Mouse (Mus musculus) layer of hippocampus, postnatal 10 days (tissue): ENCODE measurements around the gene Ctsq. TPM values are rescaled to one million over a fixed set of nuclear protein-coding genes. Genes with fewer than 3 reads are reported as not detected.
"Not testable (repeated sequence)": the region's sequence is repeated elsewhere in the genome, so short reads cannot be mapped to it uniquely, and the experiment has no call there.

ENCODE experiments used
- DNase-seq, 2 experiments: peaks; one replicate each; pipeline ENCODE4 v3.0.0; 2021; ENCODE audit warnings: low spot score in 2 of 2
- long read RNA-seq: library from polyadenylated mRNA; stranded (forward); transcript quantifications from one replicate; pipeline ENCODE4 v2.0.0, GENCODE M21; 2023
- total RNA-seq, 2 experiments: library from RNA; stranded (reverse); gene quantifications; 2 replicates each; pipeline ENCODE4 v1.2.3; 2021

Gene Ctsq
- not detected for total RNA-seq
- long read RNA-seq = 0 reads

DNA sequence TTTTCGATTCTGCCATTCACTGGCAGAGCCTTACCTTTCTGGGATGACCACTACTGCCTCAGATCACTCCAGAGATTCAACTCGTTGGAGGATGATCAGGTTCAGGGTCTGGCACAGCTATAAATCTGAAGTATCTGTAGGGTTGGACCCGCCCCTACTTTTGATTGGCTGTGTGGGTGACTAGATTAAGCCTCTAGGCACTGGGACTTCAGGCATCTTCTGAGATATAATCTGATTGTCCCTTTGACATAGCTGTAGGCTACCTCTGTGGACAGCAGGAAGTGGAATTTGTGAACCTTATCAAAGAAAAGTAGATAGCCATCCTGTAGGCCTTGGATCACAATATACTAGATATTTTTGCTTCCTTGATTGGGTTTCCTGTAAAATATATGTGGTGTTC, at the start of gene Ctsq:
Ctsq (minus strand) TSS at position 101 of the 400 bp plus-strand sequence.
- DNase-seq = no peak

DNA sequence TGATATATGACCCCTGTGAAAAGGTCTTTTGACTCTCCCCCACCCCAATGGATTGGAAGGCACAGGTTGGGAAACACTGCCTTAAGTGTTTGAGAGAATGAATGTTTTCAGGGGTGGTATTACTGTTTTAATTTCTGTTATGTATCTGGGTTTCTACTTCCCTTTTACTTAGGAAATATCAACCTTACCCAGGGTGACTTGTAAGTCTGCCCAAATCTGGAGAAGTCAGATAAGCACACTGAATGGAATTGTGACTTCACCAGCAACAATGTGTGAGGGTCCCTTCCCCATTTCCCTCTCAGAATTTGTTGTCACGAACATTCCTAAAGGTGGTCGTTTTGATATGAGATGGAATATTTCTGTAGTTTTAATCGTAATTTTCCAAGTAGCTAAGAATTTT, 17.6 kb downstream of the Ctsq start:
- no peak for DNase-seq

DNA sequence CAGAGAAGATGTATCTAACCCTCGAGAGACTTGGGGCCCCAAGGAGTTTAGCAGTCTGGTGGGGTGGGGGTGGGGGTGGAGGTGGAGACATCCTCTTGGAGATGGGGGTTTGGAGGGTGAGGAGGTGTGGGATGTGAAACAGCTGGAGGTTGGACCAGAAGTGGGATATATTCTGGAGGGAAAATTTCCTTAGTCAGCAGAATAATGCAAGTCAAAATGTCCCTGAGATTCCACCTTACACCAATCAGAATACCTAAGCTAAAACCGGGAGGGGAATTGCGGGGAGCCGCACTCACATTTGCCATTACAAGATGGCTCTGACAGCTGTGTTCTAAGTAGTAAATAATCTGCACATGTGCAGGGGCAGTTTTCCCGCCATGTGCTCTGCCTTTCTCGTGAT, 18.6 kb downstream of the Ctsq start:
- no peak for DNase-seq

DNA sequence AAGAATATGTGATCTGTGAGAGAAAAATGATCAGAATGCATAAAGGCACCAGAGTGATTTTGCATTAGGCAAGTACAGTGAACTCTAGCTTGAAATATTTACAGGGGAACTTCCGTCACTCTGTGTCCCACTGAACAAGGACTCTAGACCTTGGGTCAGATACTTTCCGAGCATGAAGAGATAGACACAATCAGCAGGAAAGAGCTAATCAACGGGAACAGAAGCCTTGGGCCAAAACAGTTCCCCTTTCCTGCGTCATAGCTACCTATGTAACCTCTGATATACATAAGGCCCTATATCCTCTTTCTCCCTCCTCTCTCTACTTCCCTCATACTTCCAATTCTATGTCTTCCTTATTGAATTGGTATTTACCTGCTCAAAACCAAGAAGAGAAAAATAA, 30.3 kb downstream of the Ctsq start:
- no peak for DNase-seq

DNA sequence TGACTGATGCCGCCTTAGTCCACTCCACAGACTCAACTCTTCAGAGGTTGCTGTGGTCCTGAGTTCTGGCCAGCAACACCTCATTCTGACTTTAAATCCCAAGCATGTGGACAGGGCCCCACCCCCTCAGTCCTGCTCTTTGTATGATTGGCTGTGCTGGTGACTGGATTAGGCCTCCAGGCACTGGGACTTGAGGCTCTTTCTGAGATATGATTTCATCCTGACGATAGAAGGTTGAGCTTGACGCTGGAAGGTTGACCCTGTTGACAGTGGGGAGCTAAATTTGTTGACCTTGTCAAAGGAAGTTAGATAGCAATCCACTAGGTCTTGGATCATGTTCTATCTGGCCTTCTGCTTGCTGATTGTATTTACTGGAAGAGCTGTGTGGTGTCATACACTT, 34.6 kb downstream of the Ctsq start, which contains the start of gene Ctsj:
Ctsj (minus strand) TSS at position 101 of the 400 bp plus-strand sequence.
- no peak for DNase-seq

DNA sequence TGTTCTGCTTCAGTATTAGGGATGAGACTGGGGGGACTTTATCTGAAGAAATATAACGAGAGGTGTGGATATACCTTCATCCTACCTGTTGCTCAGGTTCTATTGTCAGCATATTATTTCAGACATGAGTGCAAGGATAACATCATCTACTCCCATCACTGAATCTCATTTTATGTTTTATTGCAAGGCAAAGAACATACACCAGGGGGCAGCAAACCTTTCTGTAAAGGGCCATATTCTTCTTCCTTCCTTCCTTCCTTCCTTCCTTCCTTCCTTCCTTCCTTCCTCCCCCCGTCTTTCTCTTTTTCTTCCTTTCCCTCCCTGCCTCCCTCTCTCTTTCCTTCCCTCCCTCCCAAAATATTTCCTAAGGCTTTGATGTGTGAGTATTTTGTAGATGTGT, 42.8 kb downstream of the Ctsq start:
- no peak for DNase-seq

DNA sequence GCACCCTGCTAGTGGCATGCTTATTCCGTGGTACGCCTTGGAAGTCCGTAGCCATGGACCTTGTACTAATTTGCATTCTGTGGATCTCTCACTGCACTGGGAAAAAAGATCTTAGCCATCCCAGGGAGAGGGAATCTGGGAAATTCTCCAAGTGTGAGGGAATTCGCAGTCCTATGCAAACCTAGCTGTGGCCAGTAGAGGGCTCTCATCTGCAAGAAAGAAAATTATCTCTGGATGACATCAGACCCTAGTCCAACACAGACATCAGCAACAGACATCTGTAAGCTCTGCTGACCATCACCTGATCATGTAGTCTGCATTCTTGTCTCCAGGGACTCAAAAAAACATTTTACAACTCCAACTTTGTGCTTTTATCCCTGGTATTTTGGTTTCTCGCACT, 53.5 kb downstream of the Ctsq start:
- DNase-seq = not testable (repeated sequence)

Other genes with a start within 250 kb of the Ctsq start
- not detected for gene Ctsll3, start 237.8 kb downstream of the Ctsq start, total RNA-seq
- gene 4930486L24Rik, start 176.2 kb downstream of the Ctsq start, total RNA-seq = not detected
- not detected for gene Gm49392, start 143.7 kb downstream of the Ctsq start, total RNA-seq
- gene Ctla2b, start 143.2 kb downstream of the Ctsq start, total RNA-seq = 1 to 10 TPM; 2.0 to 2.6 TPM
- not detected for gene Tpbpb, start 135.8 kb downstream of the Ctsq start, total RNA-seq
- gene Gm49393, start 105.0 kb downstream of the Ctsq start, total RNA-seq = not detected
- gene Gm49391, start 104.1 kb downstream of the Ctsq start, total RNA-seq = 1 to 10 TPM in 1 of 2 experiments, not detected in 1; 2.1 TPM
- gene Ctla2a, start 104.0 kb downstream of the Ctsq start, total RNA-seq = 10 to 100 TPM; 23.5 to 29.2 TPM
- gene Tpbpa, start 98.6 kb downstream of the Ctsq start, total RNA-seq = not detected
- not detected for gene Ctsj, start 34.7 kb downstream of the Ctsq start, total RNA-seq
- not detected for gene Ctsr, start 123.6 kb upstream of the Ctsq start, total RNA-seq
- gene Cts6, start 162.8 kb upstream of the Ctsq start, total RNA-seq = not detected
- gene Cts8, start 214.7 kb upstream of the Ctsq start, total RNA-seq = not detected
- gene Gm49398, start 248.2 kb upstream of the Ctsq start, total RNA-seq = not detected